ENCODE assay signal across 8 mouse cellular contexts in the genomic region with DNA sequence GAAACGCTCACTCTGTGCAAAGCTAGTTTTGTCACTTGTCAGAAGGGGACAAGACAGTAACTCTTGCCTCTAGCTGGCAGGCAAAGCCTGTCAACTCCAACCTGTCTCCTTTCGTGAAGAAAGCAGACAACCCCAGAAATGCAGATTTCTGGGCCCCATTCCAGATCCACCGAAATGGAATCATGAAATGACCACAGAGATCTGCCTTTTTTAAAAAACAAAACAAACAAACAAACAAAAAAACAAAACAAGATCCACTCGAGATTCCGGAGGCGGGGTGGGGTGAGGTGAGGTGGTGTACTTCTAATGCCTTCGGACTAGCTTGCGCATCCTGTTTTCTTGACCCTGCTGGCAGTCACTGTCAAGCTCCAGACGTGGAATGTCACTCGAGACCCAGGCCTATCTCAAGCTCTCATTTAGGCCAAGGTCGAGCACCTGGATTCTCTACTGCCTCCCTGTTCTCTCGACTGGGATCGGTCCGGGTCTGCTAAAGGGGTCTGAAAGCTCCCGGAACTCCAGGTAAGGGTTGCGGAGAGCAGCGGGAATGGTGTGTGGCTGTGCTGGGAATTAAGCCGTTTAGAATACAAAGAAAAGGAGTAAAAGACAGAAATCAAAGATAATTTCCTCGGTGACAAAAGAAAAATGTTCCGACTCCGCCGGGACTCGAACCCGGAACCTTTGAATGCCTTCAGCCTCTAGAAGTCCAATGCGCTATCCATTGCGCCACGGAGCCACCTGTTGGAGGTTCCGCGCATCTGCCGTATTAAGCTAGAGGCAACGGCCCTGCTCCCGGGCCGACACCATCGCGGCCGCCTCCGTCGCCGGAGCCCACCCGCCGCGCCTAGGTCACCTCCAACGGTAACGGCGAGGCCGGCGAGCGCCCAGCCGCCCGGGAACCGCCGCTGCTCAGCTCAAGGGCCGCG. TPM values are rescaled to one million over a fixed set of nuclear protein-coding genes. Genes with fewer than 3 reads are reported as not detected.
A peak's percentile ranks its signal among the peaks of the same experiment; 100 is the strongest.
DNase-seq lines count a peak whose midpoint lies in the region; ATAC-seq and TF ChIP-seq lines count a peak whose summit lies in the region.

No protein-coding gene starts in this region.

- peak; percentile 9; the same call in 1 of the 2 replicates for TF ChIP-seq CTCF in bone marrow, adult 2 months (IDR thresholded peaks at IDR 0.05; ENCODE audit: control insufficient read depth, insufficient read depth, low read length)

- TF ChIP-seq POLR2A in bone marrow, adult 2 months (IDR thresholded peaks at IDR 0.05; ENCODE audit: borderline replicate concordance, control insufficient read depth, low read depth, low read length): no peak

- ATAC-seq in embryonic facial prominence, embryonic 14.5 days (ENCODE audit: low read depth): peak; percentile 81
- peak; percentile 75 for ATAC-seq in limb, embryonic 13.5 days (ENCODE audit: low FRiP score, low read depth)
- peak; percentile 51 for ATAC-seq in midbrain, embryonic 15.5 days (replicated peaks)

- peak overlapping the region; percentile 93 for H3K27ac ChIP-seq in bone marrow, adult 2 months (ENCODE audit: control insufficient read depth, insufficient read depth, low read depth, low read length, poor library complexity)
- peak overlapping the region; percentile 96 for H3K27ac ChIP-seq in embryonic facial prominence, embryonic 14.5 days (replicated peaks; ENCODE audit: low read depth, low read length)
- H3K27ac ChIP-seq in limb, embryonic 13.5 days: peak overlapping the region; percentile 99
- peak overlapping the region; percentile 100 for H3K27ac ChIP-seq in midbrain, embryonic 15.5 days

- H3K4me2 ChIP-seq in embryonic facial prominence, embryonic 14.5 days (ENCODE audit: low read depth, low read length): peak overlapping the region; percentile 63
- peak overlapping the region; percentile 69 for H3K4me2 ChIP-seq in limb, embryonic 13.5 days (replicated peaks)
- peak overlapping the region; percentile 62 for H3K4me2 ChIP-seq in midbrain, embryonic 15.5 days

- H3K27me3 ChIP-seq in embryonic facial prominence, embryonic 14.5 days (replicated peaks; ENCODE audit: control insufficient read depth, insufficient read depth, low read length): no peaks in the 10 kb centered on the region
- H3K27me3 ChIP-seq in limb, embryonic 13.5 days: no peaks in the 10 kb centered on the region
- H3K27me3 ChIP-seq in midbrain, embryonic 15.5 days (replicated peaks): no peaks in the 10 kb centered on the region

- H3K36me3 ChIP-seq in embryonic facial prominence, embryonic 14.5 days (ENCODE audit: control insufficient read depth, insufficient read depth, low read length): no peaks in the 10 kb centered on the region
- H3K36me3 ChIP-seq in limb, embryonic 13.5 days: no peaks in the 10 kb centered on the region
- H3K36me3 ChIP-seq in midbrain, embryonic 15.5 days (replicated peaks): no peaks in the 10 kb centered on the region

- H3K4me1 ChIP-seq in bone marrow, adult 2 months (ENCODE audit: control insufficient read depth, insufficient read depth, low read length): no peaks in the 10 kb centered on the region; the same call in 1 of the 2 replicates
- 0 out of 2 replicates have a peak, but pooled peaks cover 5% of the 10 kb centered on the region for H3K4me1 ChIP-seq in embryonic facial prominence, embryonic 14.5 days (ENCODE audit: control insufficient read depth, insufficient read depth, low read length)
- H3K4me1 ChIP-seq in limb, embryonic 13.5 days: peaks cover 48% of the 10 kb centered on the region
- peaks cover 41% of the 10 kb centered on the region for H3K4me1 ChIP-seq in midbrain, embryonic 15.5 days

- peak; percentile 85 for DNase-seq in 416B (ENCODE audit: low read depth)
- DNase-seq in embryonic facial prominence, embryonic 14.5 days (ENCODE audit: low spot score): peak; percentile 91
- DNase-seq in heart, adult 8-10 months (ENCODE audit: low spot score): peak; percentile 96
- DNase-seq in kidney, adult 8-10 months: peak; percentile 91 to 96
- DNase-seq in spleen, adult 18-20 months: peak; percentile 89 to 96

- H3K9me3 ChIP-seq in embryonic facial prominence, embryonic 14.5 days (ENCODE audit: control insufficient read depth, low read length): no peaks in the 10 kb centered on the region
- H3K9me3 ChIP-seq in limb, embryonic 13.5 days: no peaks in the 10 kb centered on the region
- H3K9me3 ChIP-seq in midbrain, embryonic 15.5 days: no peaks in the 10 kb centered on the region

- H3K4me3 ChIP-seq in bone marrow, adult 2 months (replicated peaks; ENCODE audit: control insufficient read depth, low read depth, low read length): peak overlapping the region; percentile 81
- H3K4me3 ChIP-seq in embryonic facial prominence, embryonic 14.5 days (ENCODE audit: low read depth, low read length): peak overlapping the region; percentile 81
- peak overlapping the region; percentile 88 for H3K4me3 ChIP-seq in limb, embryonic 13.5 days
- peak overlapping the region; percentile 89 for H3K4me3 ChIP-seq in midbrain, embryonic 15.5 days

- WGBS in bone marrow, adult 2 months: 15% methylated on average over 54 of the region's 54 CpGs
- whole genome bisulfite sequencing in embryonic facial prominence, embryonic 14.5 days: 8% methylated on average over 46 of the region's 54 CpGs
- WGBS in limb, embryonic 13.5 days: 7% methylated on average over 54 of the region's 54 CpGs
- 7% methylated on average over 52 of the region's 54 CpGs for WGBS in midbrain, embryonic 15.5 days

- peak overlapping the region; percentile 87 for H3K9ac ChIP-seq in embryonic facial prominence, embryonic 14.5 days (ENCODE audit: low read depth, low read length)
- H3K9ac ChIP-seq in limb, embryonic 13.5 days: peak overlapping the region; percentile 88
- peak overlapping the region; percentile 98 for H3K9ac ChIP-seq in midbrain, embryonic 15.5 days

RNA-seq across cellular contexts. Expression of a gene that starts 1.4 kb away (rescaled TPM):
- 1.1 and 2.2 TPM in 2 replicates for polyA plus RNA-seq in bone marrow, adult 2 months (2011; ENCODE audit: insufficient read depth, insufficient read length, low replicate concordance, missing spikeins)
- 10.0 and 11.3 TPM in 2 replicates for polyA plus RNA-seq in embryonic facial prominence, embryonic 14.5 days (2014; fragmentation: Nextera tagmentation; extraction: Ambion mirVana)
- 1 to 10 TPM; 3.9 to 8.2 (median 5.2) TPM for total RNA-seq in heart, adult 8-10 months (2022)
- polyA plus RNA-seq in limb, embryonic 13.5 days (2015; fragmentation: Nextera tagmentation; extraction: Ambion mirVana): 7.3 and 8.1 TPM in 2 replicates
- 7.2 and 7.5 TPM in 2 replicates for polyA plus RNA-seq in midbrain, embryonic 15.5 days (2015; fragmentation: Nextera tagmentation; extraction: Ambion mirVana)

RNA-seq across cellular contexts. Expression of a gene that starts 18.4 kb away (rescaled TPM):
- polyA plus RNA-seq in bone marrow, adult 2 months (2011; ENCODE audit: insufficient read depth, insufficient read length, low replicate concordance, missing spikeins): 11.8 and 33.5 TPM in 2 replicates
- polyA plus RNA-seq in embryonic facial prominence, embryonic 14.5 days (2014; fragmentation: Nextera tagmentation; extraction: Ambion mirVana): 61.8 and 68.3 TPM in 2 replicates
- 10 to 100 TPM; 23.3 to 29.7 (median 26.1) TPM for total RNA-seq in heart, adult 8-10 months (2022)
- 78.3 and 80.3 TPM in 2 replicates for polyA plus RNA-seq in limb, embryonic 13.5 days (2015; fragmentation: Nextera tagmentation; extraction: Ambion mirVana)
- polyA plus RNA-seq in midbrain, embryonic 15.5 days (2015; fragmentation: Nextera tagmentation; extraction: Ambion mirVana): 43.9 and 45.2 TPM in 2 replicates

RNA-seq across cellular contexts. Expression of a gene that starts 47.2 kb away (rescaled TPM):
- 107 and 167 TPM in 2 replicates for polyA plus RNA-seq in bone marrow, adult 2 months (2011; ENCODE audit: insufficient read depth, insufficient read length, low replicate concordance, missing spikeins)
- polyA plus RNA-seq in embryonic facial prominence, embryonic 14.5 days (2014; fragmentation: Nextera tagmentation; extraction: Ambion mirVana): 62.0 and 76.0 TPM in 2 replicates
- 10 to 100 TPM; 42.6 to 75.3 (median 55.1) TPM for total RNA-seq in heart, adult 8-10 months (2022)
- polyA plus RNA-seq in limb, embryonic 13.5 days (2015; fragmentation: Nextera tagmentation; extraction: Ambion mirVana): 43.8 and 52.2 TPM in 2 replicates
- polyA plus RNA-seq in midbrain, embryonic 15.5 days (2015; fragmentation: Nextera tagmentation; extraction: Ambion mirVana): 40.3 and 45.8 TPM in 2 replicates

Comparison
In these comparisons a context has a peak if more than half of its experiments do, and no peak if none do; other contexts are left out.
1. Peak in every context shown above with its lines: DNase-seq, ATAC-seq, H3K4me3 ChIP-seq and H3K27ac ChIP-seq.